Mouse (Mus musculus) testis, postnatal 10 days (tissue): ENCODE results near the gene Mast3.

ENCODE experiments used
- DNase-seq: peaks from one replicate; pipeline ENCODE4 v3.0.0; 2021; ENCODE audit warnings: low spot score

Mast3 gene

DNA sequence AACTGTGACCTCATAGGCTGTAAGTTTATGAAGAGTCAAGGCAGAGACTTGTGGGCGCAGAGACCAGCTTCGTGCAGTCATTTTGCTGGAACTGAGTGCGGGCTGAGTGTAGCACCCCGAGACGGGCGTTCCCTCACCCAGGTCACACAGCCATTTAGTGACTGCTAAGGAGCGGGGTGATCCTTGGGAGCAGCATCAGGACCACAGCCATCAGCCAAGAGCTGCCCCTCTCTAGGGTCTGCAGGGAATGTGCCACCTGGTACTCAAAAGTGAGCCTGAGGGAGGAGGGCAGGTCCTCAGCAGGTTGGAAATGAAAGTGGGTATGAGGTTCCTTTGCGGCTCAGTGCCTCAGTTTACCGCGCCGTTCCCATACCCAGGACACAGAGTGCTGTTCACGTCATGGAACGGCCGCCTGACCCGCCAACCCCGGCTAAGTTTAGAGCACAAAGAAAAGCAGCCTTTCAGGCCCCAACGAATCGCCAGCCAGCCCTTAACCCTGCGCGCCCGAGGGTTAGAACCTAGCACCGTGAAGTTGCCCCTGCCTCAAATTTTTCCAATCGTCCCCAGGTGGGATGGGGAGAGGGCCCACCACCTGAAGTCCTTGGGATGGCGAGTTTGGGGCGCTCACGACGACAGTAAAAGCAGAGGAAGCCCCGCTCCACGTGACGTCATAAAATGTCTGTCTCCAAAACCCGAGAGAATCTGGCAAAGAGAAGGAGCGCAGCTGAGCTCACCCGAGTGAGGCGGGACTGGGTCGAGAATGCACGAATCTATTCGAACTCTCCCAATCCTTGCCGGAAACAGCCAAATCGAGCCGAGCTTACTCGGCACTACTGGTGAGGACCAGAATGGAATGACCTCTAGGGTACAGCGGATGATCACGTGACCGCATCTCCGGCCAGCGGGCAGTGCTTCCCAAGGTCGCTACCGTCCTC lies 60.9 kb downstream of the Mast3 start:
- DNase-seq = peak; percentile 76

- peak; percentile 44 for DNase-seq
These were observed 61.7 kb downstream of the Mast3 start for GRCm38 (mm10) chr8:70742981-70743655.

- no peak for DNase-seq
These were observed 62.7 kb downstream of the Mast3 start for GRCm38 (mm10) chr8:70742176-70742575.

- DNase-seq = no peak
These were observed 63.2 kb downstream of the Mast3 start for GRCm38 (mm10) chr8:70741661-70742060.

- no peak for DNase-seq
These were observed 66.6 kb downstream of the Mast3 start for GRCm38 (mm10) chr8:70738211-70738610.

- DNase-seq = no peak
These were observed 67.1 kb downstream of the Mast3 start for GRCm38 (mm10) chr8:70737705-70738104.

DNA sequence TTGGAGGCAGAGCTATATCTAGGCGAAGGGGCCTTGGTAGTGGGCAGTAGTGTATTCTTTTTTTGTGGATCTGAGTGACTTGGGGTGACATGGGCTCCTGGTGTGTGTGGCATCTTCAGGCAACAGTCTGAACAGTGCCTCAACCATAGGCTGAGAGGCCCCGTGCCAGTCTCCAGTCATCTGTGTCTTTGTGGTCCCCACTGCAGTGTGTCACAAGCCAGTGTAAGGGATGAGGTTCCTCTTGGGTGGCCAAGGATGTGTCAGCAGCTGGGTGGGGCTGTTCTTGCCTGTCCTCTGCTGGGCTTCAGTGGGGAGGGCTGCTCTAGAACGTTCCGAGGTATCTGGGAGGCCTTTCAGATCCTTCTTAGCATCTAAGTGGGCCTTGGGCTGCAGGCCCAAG lies 73.9 kb downstream of the Mast3 start:
- DNase-seq = no peak

DNA sequence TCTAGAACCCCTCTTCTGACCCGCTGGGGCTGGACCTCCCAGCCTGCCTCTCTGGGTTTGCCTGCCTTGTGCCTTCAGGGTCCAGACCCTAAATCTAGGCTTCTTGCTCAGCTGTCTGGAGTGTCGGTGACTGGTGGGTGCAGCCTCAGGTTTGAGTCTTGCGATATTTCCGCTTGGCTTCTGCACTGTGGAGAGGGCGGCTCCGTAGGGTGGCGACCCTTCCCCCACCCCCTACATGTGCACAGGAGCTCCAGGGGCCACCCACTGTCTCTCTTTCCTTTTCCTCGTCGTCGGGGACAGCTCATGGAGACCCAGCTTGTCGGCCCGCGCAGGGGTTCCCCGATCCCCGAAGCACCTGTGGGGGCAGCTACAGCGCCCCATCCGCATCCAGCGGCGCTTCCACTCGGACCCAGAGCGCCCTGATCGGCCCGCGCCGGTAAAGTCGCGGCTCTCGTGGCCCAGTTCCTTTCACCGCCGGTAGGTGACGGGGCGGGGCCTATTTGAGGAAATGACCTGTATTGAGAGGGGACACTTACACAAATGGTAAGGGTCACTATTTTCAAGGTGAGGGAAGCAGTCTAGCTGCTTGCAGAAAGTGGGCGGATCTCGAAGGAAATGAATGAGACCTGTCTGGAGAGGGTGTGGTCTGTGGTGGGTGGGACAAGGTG lies 74.9 kb downstream of the Mast3 start:
- DNase-seq = peak; percentile 55
